ENCODE assay signal across 7 mouse cellular contexts in genomic region chr9:21091707-21092320, GRCm38 (mm10). TPM values are rescaled to one million over a fixed set of nuclear protein-coding genes. Genes with fewer than 3 reads are reported as not detected.
DNase-seq lines count a peak whose midpoint lies in the region; ATAC-seq lines count a peak whose summit lies in the region.

Gene Gm38431 (minus strand): TSS chr9:21091997.
Gene Raver1 (minus strand): TSS chr9:21092008.

- H3K4me3 ChIP-seq in embryonic facial prominence, embryonic 11.5 days (ENCODE audit: low read depth, low read length) = peak within 1 kb of the TSS; percentile 60
- peak within 1 kb of the TSS; percentile 78 for H3K4me3 ChIP-seq in limb, embryonic 10.5 days
- peak within 1 kb of the TSS; percentile 68 for H3K4me3 ChIP-seq in midbrain, embryonic 13.5 days (replicated peaks)

- peak within 1 kb of the TSS; percentile 68 for H3K27ac ChIP-seq in embryonic facial prominence, embryonic 11.5 days (replicated peaks; ENCODE audit: low read depth, low read length)
- H3K27ac ChIP-seq in limb, embryonic 10.5 days = peak within 1 kb of the TSS; percentile 96
- peak within 1 kb of the TSS; percentile 91 for H3K27ac ChIP-seq in midbrain, embryonic 13.5 days

- no peaks in the 10 kb centered on the region for H3K9me3 ChIP-seq in embryonic facial prominence, embryonic 11.5 days (replicated peaks; ENCODE audit: control insufficient read depth, low read length)
- no peaks in the 10 kb centered on the region for H3K9me3 ChIP-seq in limb, embryonic 10.5 days (replicated peaks)
- H3K9me3 ChIP-seq in midbrain, embryonic 13.5 days = no peaks in the 10 kb centered on the region

- H3K4me2 ChIP-seq in embryonic facial prominence, embryonic 11.5 days (ENCODE audit: low read depth, low read length) = peak within 1 kb of the TSS; percentile 66
- H3K4me2 ChIP-seq in midbrain, embryonic 13.5 days (replicated peaks) = peak within 1 kb of the TSS; percentile 90

- H3K4me1 ChIP-seq in embryonic facial prominence, embryonic 11.5 days (ENCODE audit: control insufficient read depth, insufficient read depth, low read length) = no peaks in the 10 kb centered on the region; the same call in 1 of the 2 replicates
- peaks cover 19% of the 10 kb centered on the region for H3K4me1 ChIP-seq in limb, embryonic 10.5 days
- peaks cover 29% of the 10 kb centered on the region for H3K4me1 ChIP-seq in midbrain, embryonic 13.5 days (replicated peaks)

- peak within 1 kb of the TSS; percentile 74 for H3K9ac ChIP-seq in embryonic facial prominence, embryonic 11.5 days (replicated peaks; ENCODE audit: low read length)
- peak within 1 kb of the TSS; percentile 80 for H3K9ac ChIP-seq in midbrain, embryonic 13.5 days (replicated peaks)

- WGBS in embryonic facial prominence, embryonic 11.5 days = under 1% methylated on average over 53 of the region's 54 CpGs
- WGBS in limb, embryonic 10.5 days = under 1% methylated on average over 54 of the region's 54 CpGs
- WGBS in midbrain, embryonic 13.5 days = under 1% methylated on average over 54 of the region's 54 CpGs

- peak; percentile 98 for DNase-seq in adrenal gland, postnatal 14 days
- DNase-seq in embryonic facial prominence, embryonic 11.5 days (ENCODE audit: low spot score) = peak; percentile 99
- DNase-seq in kidney, adult 11 months = peak; percentile 99
- DNase-seq in limb, embryonic 10.5 days (ENCODE audit: low spot score) = peak; percentile 95
- peak; percentile 95 for DNase-seq in spleen, adult 12 weeks (ENCODE audit: low spot score)

- ATAC-seq in embryonic facial prominence, embryonic 11.5 days (replicated peaks; ENCODE audit: insufficient number of reproducible peaks, low FRiP score, low TSS enrichment, low read depth) = peak; percentile 99
- peak; percentile 96 for ATAC-seq in granulocyte monocyte progenitor cell, adult 5-6 weeks (replicated peaks; ENCODE audit: poor library complexity, severe bottlenecking)
- peak; percentile 99 for ATAC-seq in midbrain, embryonic 13.5 days

- peaks cover 12% of the 10 kb centered on the region for H3K36me3 ChIP-seq in embryonic facial prominence, embryonic 11.5 days (replicated peaks; ENCODE audit: control insufficient read depth, insufficient read depth, low read depth, low read length)
- H3K36me3 ChIP-seq in limb, embryonic 10.5 days = peaks cover 48% of the 10 kb centered on the region
- H3K36me3 ChIP-seq in midbrain, embryonic 13.5 days = peaks cover 37% of the 10 kb centered on the region

- no peaks in the 10 kb centered on the region for H3K27me3 ChIP-seq in embryonic facial prominence, embryonic 11.5 days (ENCODE audit: control insufficient read depth, insufficient read depth, low read length)
- H3K27me3 ChIP-seq in limb, embryonic 10.5 days (ENCODE audit: low read depth, poor library complexity, severe bottlenecking) = no peaks in the 10 kb centered on the region
- H3K27me3 ChIP-seq in midbrain, embryonic 13.5 days = no peaks in the 10 kb centered on the region

RNA-seq across cellular contexts. Expression of gene Gm38431, which starts in this region (rescaled TPM):
- 1.4 and 2.1 TPM in 2 replicates for total RNA-seq in adrenal gland, postnatal 14 days (2021)
- polyA plus RNA-seq in embryonic facial prominence, embryonic 11.5 days (2014; fragmentation: Nextera tagmentation; extraction: Ambion mirVana) = 2.0 and 2.3 TPM in 2 replicates
- 61.0 and 67.3 TPM in 2 replicates for total RNA-seq in granulocyte monocyte progenitor cell, adult 5-6 weeks (2014; fragmentation: Nextera tagmentation)
- total RNA-seq in granulocyte monocyte progenitor cell, adult 5-6 weeks (2017) = 5.5 and 7.5 TPM in 2 replicates
- polyA plus RNA-seq in limb, embryonic 10.5 days (2016; fragmentation: Nextera tagmentation; extraction: Ambion mirVana) = 5.4 TPM in 2 replicates
- 1.6 and 1.8 TPM in 2 replicates for polyA plus RNA-seq in midbrain, embryonic 13.5 days (2015; fragmentation: Nextera tagmentation; extraction: Ambion mirVana)

RNA-seq across cellular contexts. Expression of gene Raver1, which starts in this region (rescaled TPM):
- 52.8 and 60.7 TPM in 2 replicates for total RNA-seq in adrenal gland, postnatal 14 days (2021)
- 63.1 and 70.3 TPM in 2 replicates for polyA plus RNA-seq in embryonic facial prominence, embryonic 11.5 days (2014; fragmentation: Nextera tagmentation; extraction: Ambion mirVana)
- 59.8 and 74.1 TPM in 2 replicates for total RNA-seq in granulocyte monocyte progenitor cell, adult 5-6 weeks (2014; fragmentation: Nextera tagmentation)
- total RNA-seq in granulocyte monocyte progenitor cell, adult 5-6 weeks (2017) = 19.6 and 22.9 TPM in 2 replicates
- polyA plus RNA-seq in limb, embryonic 10.5 days (2016; fragmentation: Nextera tagmentation; extraction: Ambion mirVana) = 109 and 115 TPM in 2 replicates
- polyA plus RNA-seq in midbrain, embryonic 13.5 days (2015; fragmentation: Nextera tagmentation; extraction: Ambion mirVana) = 33.4 and 40.7 TPM in 2 replicates

Comparison
In these comparisons a context has a peak if more than half of its experiments do, and no peak if none do; other contexts are left out.
1. Peak in every context shown above with its lines: DNase-seq, ATAC-seq, H3K4me3 ChIP-seq and H3K27ac ChIP-seq.